Mouse (Mus musculus): ENCODE data around the gene Zfp536. TPM values are rescaled to one million over a fixed set of nuclear protein-coding genes. Genes with fewer than 3 reads are reported as not detected.

The Zfp536 gene
- total and polyA plus RNA-seq, 2 experiments from 2014 or later = 3.3 to 16.4 TPM

- 68% methylated on average over 9 of the region's 9 CpGs for WGBS
- TF ChIP-seq CTCF (IDR thresholded peaks at IDR 0.05; ENCODE audit: low read depth) = no peak
- TF ChIP-seq EP300 (IDR thresholded peaks at IDR 0.05; ENCODE audit: low read depth) = no peak
Measured at GRCm38 (mm10) chr7:37724002-37724790, 49.2 kb downstream of the Zfp536 start.

DNA sequence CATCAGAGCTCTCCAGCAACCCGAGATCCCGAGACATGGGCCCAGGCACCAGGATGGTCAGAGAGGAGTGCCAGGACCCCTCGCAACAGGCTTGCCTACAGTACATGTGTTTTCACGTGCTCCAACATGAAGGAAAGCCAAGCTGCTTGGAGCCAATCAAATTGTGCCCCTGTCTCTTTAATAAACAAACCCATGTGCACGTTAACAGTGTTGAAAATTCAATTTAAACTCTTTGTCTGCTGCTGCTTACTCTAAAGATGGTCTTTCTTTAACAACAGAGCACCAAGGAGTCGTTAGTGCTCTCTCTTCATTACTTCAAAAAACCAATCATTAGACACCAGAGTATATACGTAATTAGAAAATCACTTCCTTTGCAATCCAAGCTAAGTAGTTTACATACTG is 50.2 kb downstream of the Zfp536 start:
- Histone ChIP-seq H3K36me3 (replicated peaks; ENCODE audit: control insufficient read depth, insufficient read depth, low read length) (no peaks in the 10 kb centered on the region), H3K4me3 (ENCODE audit: low read depth, low read length) (no peak overlapping the region), H3K4me1 (ENCODE audit: control insufficient read depth, insufficient read depth) (no peaks in the 10 kb centered on the region), H3K4me2 (ENCODE audit: low read depth, low read length) (no peak overlapping the region), H3K9ac (replicated peaks; ENCODE audit: low read depth, low read length) (no peak overlapping the region), H3K27me3 (ENCODE audit: control insufficient read depth, insufficient read depth, low read length) (no peaks in the 10 kb centered on the region), H3K9me3 (replicated peaks; ENCODE audit: control insufficient read depth, low read length) (no peaks in the 10 kb centered on the region), H3K27ac (ENCODE audit: low read depth) (no peak overlapping the region)
- ATAC-seq (ENCODE audit: insufficient read depth, low read depth) = no peak
- WGBS = 66% methylated on average over 7 of the region's 7 CpGs
- no peak for DNase-seq (ENCODE audit: low spot score)
- no peak for TF ChIP-seq EP300 (IDR thresholded peaks at IDR 0.05; ENCODE audit: low read depth)
- no peak for TF ChIP-seq CTCF (IDR thresholded peaks at IDR 0.05; ENCODE audit: low read depth)

More at GRCm38 (mm10) chr7:37724002-37724790, 49.2 kb downstream of the Zfp536 start:
- Histone ChIP-seq H3K27me3 (ENCODE audit: control insufficient read depth, insufficient read depth, low read length) (no peaks in the 10 kb centered on the region), H3K36me3 (replicated peaks; ENCODE audit: control insufficient read depth, insufficient read depth, low read length) (no peaks in the 10 kb centered on the region), H3K9me3 (replicated peaks; ENCODE audit: control insufficient read depth, low read length) (no peaks in the 10 kb centered on the region), H3K4me2 (ENCODE audit: low read depth, low read length) (no peak overlapping the region), H3K4me1 (ENCODE audit: control insufficient read depth, insufficient read depth) (no peaks in the 10 kb centered on the region), H3K9ac (replicated peaks; ENCODE audit: low read depth, low read length) (no peak overlapping the region), H3K4me3 (ENCODE audit: low read depth, low read length) (no peak overlapping the region), H3K27ac (ENCODE audit: low read depth) (no peak overlapping the region)
- ATAC-seq (ENCODE audit: insufficient read depth, low read depth) (no peak), DNase-seq (ENCODE audit: low spot score) (no peak)

GRCm38 (mm10) chr7:37721676-37722075 is 51.8 kb downstream of the Zfp536 start:
- H3K9ac ChIP-seq (replicated peaks; ENCODE audit: low read depth, low read length) = no peak overlapping the region
- ATAC-seq (ENCODE audit: insufficient read depth, low read depth) (no peak), DNase-seq (ENCODE audit: low spot score) (no peak)
- WGBS = 83% methylated on average over 4 of the region's 4 CpGs
- H3K27ac ChIP-seq (ENCODE audit: low read depth) = no peak overlapping the region
- H3K9me3 ChIP-seq (replicated peaks; ENCODE audit: control insufficient read depth, low read length) = no peaks in the 10 kb centered on the region
- no peaks in the 10 kb centered on the region for H3K27me3 ChIP-seq (ENCODE audit: control insufficient read depth, insufficient read depth, low read length)
- TF ChIP-seq CTCF (IDR thresholded peaks at IDR 0.05; ENCODE audit: low read depth) (no peak), EP300 (IDR thresholded peaks at IDR 0.05; ENCODE audit: low read depth) (no peak)
- no peak overlapping the region for H3K4me3 ChIP-seq (ENCODE audit: low read depth, low read length)
- H3K4me2 ChIP-seq (ENCODE audit: low read depth, low read length) = no peak overlapping the region
- H3K36me3 ChIP-seq (replicated peaks; ENCODE audit: control insufficient read depth, insufficient read depth, low read length) = no peaks in the 10 kb centered on the region
- no peaks in the 10 kb centered on the region for H3K4me1 ChIP-seq (ENCODE audit: control insufficient read depth, insufficient read depth)

GRCm38 (mm10) chr7:37718671-37719402 is 54.6 kb downstream of the Zfp536 start:
- no peak overlapping the region for H3K4me3 ChIP-seq (ENCODE audit: low read depth, low read length)
- no peaks in the 10 kb centered on the region for H3K9me3 ChIP-seq (replicated peaks; ENCODE audit: control insufficient read depth, low read length)
- H3K27me3 ChIP-seq (ENCODE audit: control insufficient read depth, insufficient read depth, low read length) = no peaks in the 10 kb centered on the region
- H3K9ac ChIP-seq (replicated peaks; ENCODE audit: low read depth, low read length) = no peak overlapping the region
- H3K4me1 ChIP-seq (ENCODE audit: control insufficient read depth, insufficient read depth) = no peaks in the 10 kb centered on the region
- TF ChIP-seq CTCF (IDR thresholded peaks at IDR 0.05; ENCODE audit: low read depth) (no peak), EP300 (IDR thresholded peaks at IDR 0.05; ENCODE audit: low read depth) (no peak)
- H3K4me2 ChIP-seq (ENCODE audit: low read depth, low read length) = no peak overlapping the region
- H3K27ac ChIP-seq (ENCODE audit: low read depth) = no peak overlapping the region
- ATAC-seq (ENCODE audit: insufficient read depth, low read depth) = no peak
- H3K36me3 ChIP-seq (replicated peaks; ENCODE audit: control insufficient read depth, insufficient read depth, low read length) = no peaks in the 10 kb centered on the region
- WGBS = 58% methylated on average over 15 of the region's 15 CpGs
- DNase-seq (ENCODE audit: low spot score) = no peak

DNA sequence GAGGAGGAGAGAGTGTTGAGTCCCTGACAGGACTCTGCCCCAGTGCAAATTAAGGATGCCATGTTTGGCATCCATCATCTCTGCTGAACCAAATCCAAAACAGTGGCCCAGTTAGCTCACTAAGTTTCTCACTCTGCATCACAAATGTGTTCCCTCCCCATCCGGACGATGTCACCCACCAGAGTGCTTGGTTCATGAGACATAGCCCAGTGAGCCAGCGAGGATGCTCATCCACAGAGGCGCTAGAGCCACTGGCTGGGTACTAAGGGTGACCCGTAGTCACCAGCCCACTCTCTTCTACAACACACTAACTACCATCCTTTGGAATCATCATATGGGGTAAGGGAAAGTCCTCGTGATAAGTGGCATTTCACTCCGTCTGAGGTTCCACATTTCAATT is 56.4 kb downstream of the Zfp536 start:
- H3K4me2 ChIP-seq (ENCODE audit: low read depth, low read length) = no peak overlapping the region
- H3K4me3 ChIP-seq (ENCODE audit: low read depth, low read length) = no peak overlapping the region
- no peak for TF ChIP-seq CTCF (IDR thresholded peaks at IDR 0.05; ENCODE audit: low read depth)
- no peak for TF ChIP-seq EP300 (IDR thresholded peaks at IDR 0.05; ENCODE audit: low read depth)
- H3K36me3 ChIP-seq (replicated peaks; ENCODE audit: control insufficient read depth, insufficient read depth, low read length) = no peaks in the 10 kb centered on the region
- no peaks in the 10 kb centered on the region for H3K9me3 ChIP-seq (replicated peaks; ENCODE audit: control insufficient read depth, low read length)
- 86% methylated on average over 7 of the region's 7 CpGs for WGBS
- no peak overlapping the region for H3K9ac ChIP-seq (replicated peaks; ENCODE audit: low read depth, low read length)
- ATAC-seq (ENCODE audit: insufficient read depth, low read depth) (no peak), DNase-seq (ENCODE audit: low spot score) (no peak)
- no peaks in the 10 kb centered on the region for H3K4me1 ChIP-seq (ENCODE audit: control insufficient read depth, insufficient read depth)
- no peaks in the 10 kb centered on the region for H3K27me3 ChIP-seq (ENCODE audit: control insufficient read depth, insufficient read depth, low read length)
- H3K27ac ChIP-seq (ENCODE audit: low read depth) = no peak overlapping the region

Data from heart, postnatal 0 days (tissue).